Mouse (Mus musculus) liver, adult 2 months (tissue): ENCODE results near the gene Cyp2d10.

ENCODE experiments used
- CTCF ChIP-seq: fragments of 200-500 bp; IDR thresholded peaks from 2 replicates; pipeline ENCODE4 v1.5.1; 2011; ENCODE audit warnings: low read depth, low read length, control low read depth
- POLR2A ChIP-seq: fragments of 200-500 bp; IDR thresholded peaks from 2 replicates; pipeline ENCODE4 v1.6.1; 2011; ENCODE audit warnings: low read length, control low read depth; ENCODE audit not compliant: insufficient read depth; ENCODE audit errors: extremely low read depth

DNA sequence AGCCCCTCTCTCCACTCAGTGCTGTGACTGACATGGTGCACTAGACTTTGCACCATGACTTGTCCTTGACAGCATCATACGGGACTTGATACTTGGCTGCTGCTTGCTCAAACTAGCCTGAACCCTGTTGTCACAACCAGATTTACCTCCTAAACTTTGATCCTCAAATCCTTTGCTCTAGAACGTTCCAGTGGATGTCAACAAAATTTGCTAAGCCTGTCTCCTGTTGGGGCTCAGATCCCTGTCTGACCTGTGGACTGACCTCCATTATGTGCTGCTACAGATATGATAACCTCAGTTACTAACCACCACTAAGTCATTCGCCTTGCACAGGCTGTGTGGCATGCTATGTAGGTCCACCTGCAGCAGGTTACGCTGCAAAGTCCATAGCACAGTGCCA, 15.9 kb upstream of the Cyp2d10 start:
- TF ChIP-seq POLR2A, result no peak
- no peak for TF ChIP-seq CTCF
